Mouse (Mus musculus) kidney, adult 2 months (tissue): Measurements from ENCODE around the gene Kcnj6. TPM values are rescaled to one million over a fixed set of nuclear protein-coding genes. Genes with fewer than 3 reads are reported as not detected.

Experiments used
- DNase-seq: peaks from one replicate; pipeline ENCODE4 v3.0.0; 2021
- H3K27ac ChIP-seq: fragments of 200-500 bp; 2 replicates; pipeline ENCODE4 v1.5.1; 2012; ENCODE audit warnings: low read depth, low read length, control low read depth, inconsistent platforms; ENCODE audit not compliant: insufficient read depth
- H3K27me3 ChIP-seq: fragments of 200-500 bp; replicated peaks from 2 replicates; pipeline ENCODE4 v1.6.1; 2012; ENCODE audit warnings: mild to moderate bottlenecking, moderate library complexity, low read length, inconsistent platforms; ENCODE audit not compliant: control insufficient read depth, insufficient read depth
- H3K36me3 ChIP-seq: fragments of 200-500 bp; 2 replicates; pipeline ENCODE4 v1.6.1; 2012; ENCODE audit warnings: mild to moderate bottlenecking, moderate library complexity, low read length, inconsistent platforms; ENCODE audit not compliant: control insufficient read depth, insufficient read depth
- H3K4me1 ChIP-seq: fragments of 200-500 bp; 2 replicates; pipeline ENCODE4 v1.6.1; 2011; ENCODE audit warnings: low read length; ENCODE audit not compliant: control insufficient read depth, insufficient read depth
- H3K4me3 ChIP-seq: fragments of 200-500 bp; 2 replicates; pipeline ENCODE4 v1.5.1; 2011; ENCODE audit warnings: mild to moderate bottlenecking, low read depth, low read length, control low read depth; ENCODE audit not compliant: insufficient read depth
- CTCF ChIP-seq: fragments of 200-500 bp; conservative IDR thresholded peaks from 2 replicates; pipeline ENCODE4 v1.5.1; 2011; ENCODE audit warnings: low read depth, mild to moderate bottlenecking, control low read depth, low read length, moderate library complexity, mixed read lengths; ENCODE audit not compliant: insufficient read depth, insufficient read length
- POLR2A ChIP-seq: fragments of 200-500 bp; IDR thresholded peaks from one replicate; pipeline ENCODE4 v1.6.1; 2011; ENCODE audit warnings: low read depth, low read length, control low read depth
- whole genome bisulfite sequencing: fragments of 180-500 bp; shearing (Covaris S2); methylation state at CpG from one replicate; pipeline ENCODE4 v1.1.7; 2018; 5-methylcytosine and 5-hydroxymethylcytosine counted together
- polyA plus RNA-seq: library from polyadenylated mRNA; depleted of rRNA; stranded (reverse); fragments of >200 nt; gene quantifications from 2 replicates; pipeline ENCODE4 v1.2.3, GENCODE M21; 2012

The Kcnj6 gene
- polyA plus RNA-seq, 1 experiment = not detected

DNA sequence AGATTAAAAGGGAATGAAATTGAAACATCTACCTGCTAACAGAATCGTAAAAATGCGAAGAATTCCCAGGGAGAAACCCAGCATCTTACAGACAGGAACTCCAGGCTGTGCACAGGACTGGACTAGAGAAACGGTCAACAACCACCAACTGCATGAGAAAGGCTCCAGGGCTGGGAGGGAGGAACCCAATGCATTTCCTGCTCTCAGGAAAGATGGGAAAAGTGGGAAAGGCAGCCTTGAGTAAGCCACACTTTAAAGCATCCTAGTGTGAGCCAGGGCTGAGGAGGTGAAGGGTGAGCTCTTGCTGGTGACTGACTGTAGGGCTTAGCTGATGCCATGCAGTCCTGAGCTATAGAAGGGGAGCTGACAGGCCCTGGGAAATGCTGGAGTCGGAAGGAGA is 296.4 kb downstream of the Kcnj6 start:
- WGBS = 76% methylated on average over 4 of the region's 4 CpGs
- TF ChIP-seq POLR2A (no peak), CTCF (no peak)

More for the DNA sequence above, 296.4 kb downstream of the Kcnj6 start:
- no peaks in the 10 kb centered on the region; the same call in 1 of the 2 replicates for H3K4me1 ChIP-seq
- no peak overlapping the region for H3K4me3 ChIP-seq
- H3K27ac ChIP-seq = no peak overlapping the region
- no peak for DNase-seq
- H3K27me3 ChIP-seq = no peaks in the 10 kb centered on the region
- H3K36me3 ChIP-seq = no peaks in the 10 kb centered on the region
